Comparison of ENCODE assay signal across 10 mouse cellular contexts in genomic region chr10:75994531-75995210, GRCm38 (mm10). TPM values are rescaled to one million over a fixed set of nuclear protein-coding genes. Genes with fewer than 3 reads are reported as not detected.
"Had no signal": no experiment of that assay in that cellular context is flagged by ENCODE, and none has a peak within 500 bp of the region (broad histone marks: within the 10 kb centered on the region; RNA-seq: fewer than 3 reads in every experiment).

No protein-coding gene starts in this region.

RNA-seq across cellular contexts. Expression of gene Gm5134, which starts 40.4 kb away (rescaled TPM):
- total RNA-seq: left cerebral cortex, adult 18-20 months; left cerebral cortex, postnatal 4 days; liver, adult 2 months had no signal
- polyA plus RNA-seq: liver, adult 2 months; lung, embryonic 16.5 days; midbrain, embryonic 12.5 days; midbrain, embryonic 16.5 days; neural tube, embryonic 13.5 days; stomach, embryonic 14.5 days had no signal

RNA-seq across cellular contexts. Expression of gene Vpreb3, which starts 51.8 kb away (rescaled TPM):
- total RNA-seq: left cerebral cortex, adult 18-20 months; left cerebral cortex, postnatal 10 days; left cerebral cortex, postnatal 4 days had no signal

RNA-seq across cellular contexts. Expression of gene Gm867, which starts 54.2 kb away (rescaled TPM):
- total RNA-seq: left cerebral cortex, adult 18-20 months had no signal
- polyA plus RNA-seq: limb, embryonic 13.5 days; stomach, embryonic 14.5 days had no signal
